Mouse (Mus musculus): ENCODE data around the gene Rab17. TPM values are rescaled to one million over a fixed set of nuclear protein-coding genes. Genes with fewer than 3 reads are reported as not detected.

The Rab17 gene
- 62.2 and 69.3 TPM in 2 replicates for polyA plus RNA-seq (2015; fragmentation: Nextera tagmentation; extraction: Ambion mirVana)

DNA sequence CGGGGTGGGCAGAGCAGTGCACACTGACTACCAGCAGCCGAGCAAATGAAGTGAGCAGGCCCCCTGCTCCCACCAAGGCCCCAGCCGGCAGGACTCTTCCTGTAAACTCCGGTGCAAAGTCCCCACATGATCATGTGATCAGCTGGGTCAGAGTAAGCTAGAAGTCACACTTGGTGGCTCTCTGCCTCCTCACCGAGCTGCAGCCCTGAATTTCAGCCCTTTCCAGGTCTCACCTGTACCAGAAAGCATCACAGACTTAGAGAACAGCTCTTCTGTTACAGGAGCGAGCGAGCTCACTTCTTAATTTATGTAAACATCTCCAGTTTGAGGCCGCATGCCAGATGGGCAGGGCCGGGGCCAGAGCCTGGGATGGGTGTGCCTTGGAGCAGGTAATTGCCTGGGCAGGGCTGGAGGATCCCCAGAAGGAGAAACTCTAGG, at the start of gene Rab17:
Rab17 (minus strand) TSS at position 315 of the 438 bp plus-strand sequence.
- Histone ChIP-seq H3K4me2 (ENCODE audit: low read depth, low read length) (peak within 1 kb of the TSS; percentile 51), H3K36me3 (ENCODE audit: control insufficient read depth, insufficient read depth, low read length) (no peaks in the 10 kb centered on the region), H3K9me3 (ENCODE audit: control insufficient read depth, low read length) (no peaks in the 10 kb centered on the region), H3K4me1 (ENCODE audit: control insufficient read depth, insufficient read depth, low read length) (peaks cover 35% of the 10 kb centered on the region), H3K4me3 (ENCODE audit: low read length) (peak within 1 kb of the TSS; percentile 56), H3K9ac (ENCODE audit: low read depth, low read length) (peak within 1 kb of the TSS; percentile 73), H3K27me3 (replicated peaks; ENCODE audit: control insufficient read depth, insufficient read depth, low read length) (no peaks in the 10 kb centered on the region), H3K27ac (ENCODE audit: low read length) (peak within 1 kb of the TSS; percentile 93)
- peak; percentile 85 for ATAC-seq
- WGBS = 15% methylated on average over 9 of the region's 9 CpGs

DNA sequence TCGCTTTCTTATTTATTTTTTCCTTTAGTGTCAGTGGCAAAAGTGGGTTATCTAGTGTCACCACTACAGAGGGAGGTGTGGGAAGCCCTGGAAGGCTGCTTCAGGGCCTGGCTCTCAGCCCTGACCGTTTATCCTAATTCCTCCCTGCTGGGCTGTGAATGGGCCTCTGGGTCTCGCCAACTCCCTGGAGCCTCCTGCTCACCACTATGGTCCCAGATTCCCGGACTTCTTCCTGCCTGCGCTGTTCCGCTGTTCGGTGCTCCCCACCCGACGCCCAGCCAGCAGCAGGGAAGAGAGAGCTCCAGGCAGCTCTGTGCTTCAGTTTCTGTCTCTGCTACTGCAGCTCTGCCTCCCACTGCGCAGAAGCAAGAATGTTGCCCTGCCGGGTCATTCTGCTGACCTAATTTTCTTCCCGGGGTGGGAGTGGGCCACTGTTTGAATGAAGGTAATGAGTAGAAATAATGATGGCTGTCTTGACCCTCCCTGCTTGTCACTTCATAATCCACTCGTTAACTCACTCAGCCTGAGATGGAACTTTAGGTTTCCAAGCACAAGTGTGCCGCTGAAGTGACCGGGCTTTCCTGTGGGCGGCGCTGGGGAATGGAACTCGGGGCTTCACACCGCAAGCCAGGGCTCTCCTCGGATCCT, 47.8 kb upstream of the Rab17 start:
- 23% methylated on average over 20 of the region's 20 CpGs for WGBS
- H3K27ac ChIP-seq (ENCODE audit: low read length) = peak overlapping the region; percentile 5; the same call in 1 of the 2 replicates
- peak; percentile 29; the same call in 1 of the 2 replicates for ATAC-seq
- H3K9ac ChIP-seq (ENCODE audit: low read depth, low read length) = peak overlapping the region; percentile 42; the same call in 1 of the 2 replicates
- H3K27me3 ChIP-seq (replicated peaks; ENCODE audit: control insufficient read depth, insufficient read depth, low read length) = no peaks in the 10 kb centered on the region
- peak overlapping the region; percentile 16 for H3K4me2 ChIP-seq (ENCODE audit: low read depth, low read length)
- H3K4me1 ChIP-seq (ENCODE audit: control insufficient read depth, insufficient read depth, low read length) = peaks cover 18% of the 10 kb centered on the region
- H3K36me3 ChIP-seq (ENCODE audit: control insufficient read depth, insufficient read depth, low read length) = no peaks in the 10 kb centered on the region
- H3K9me3 ChIP-seq (ENCODE audit: control insufficient read depth, low read length) = no peaks in the 10 kb centered on the region
- no peak overlapping the region for H3K4me3 ChIP-seq (ENCODE audit: low read length)

DNA sequence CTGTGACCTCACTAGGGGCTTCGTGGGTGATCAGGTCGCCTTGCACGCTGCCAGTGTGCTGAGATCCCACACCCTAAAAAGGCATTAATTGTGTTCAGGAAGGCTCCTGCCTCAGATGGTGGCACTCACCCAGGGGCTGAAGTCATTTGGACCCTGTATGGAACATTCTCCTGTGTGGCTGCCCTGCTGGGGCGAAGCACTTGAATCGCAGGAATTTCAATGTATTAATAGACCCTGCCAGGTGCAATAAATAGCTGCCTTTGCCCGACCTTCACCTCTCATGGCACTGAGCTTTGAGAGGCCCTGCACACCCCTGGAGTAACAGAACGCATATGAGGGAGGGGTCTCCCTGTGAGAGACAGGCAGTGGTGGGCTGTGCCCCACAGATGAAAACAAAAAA, 46.1 kb upstream of the Rab17 start:
- Histone ChIP-seq H3K9me3 (ENCODE audit: control insufficient read depth, low read length) (no peaks in the 10 kb centered on the region), H3K27ac (ENCODE audit: low read length) (no peak overlapping the region), H3K36me3 (ENCODE audit: control insufficient read depth, insufficient read depth, low read length) (no peaks in the 10 kb centered on the region), H3K27me3 (replicated peaks; ENCODE audit: control insufficient read depth, insufficient read depth, low read length) (no peaks in the 10 kb centered on the region), H3K9ac (ENCODE audit: low read depth, low read length) (no peak overlapping the region), H3K4me2 (ENCODE audit: low read depth, low read length) (no peak overlapping the region), H3K4me3 (ENCODE audit: low read length) (no peak overlapping the region), H3K4me1 (ENCODE audit: control insufficient read depth, insufficient read depth, low read length) (peaks cover 25% of the 10 kb centered on the region)
- 51% methylated on average over 7 of the region's 7 CpGs for WGBS
- peak; percentile 30; the same call in 1 of the 2 replicates for ATAC-seq

DNA sequence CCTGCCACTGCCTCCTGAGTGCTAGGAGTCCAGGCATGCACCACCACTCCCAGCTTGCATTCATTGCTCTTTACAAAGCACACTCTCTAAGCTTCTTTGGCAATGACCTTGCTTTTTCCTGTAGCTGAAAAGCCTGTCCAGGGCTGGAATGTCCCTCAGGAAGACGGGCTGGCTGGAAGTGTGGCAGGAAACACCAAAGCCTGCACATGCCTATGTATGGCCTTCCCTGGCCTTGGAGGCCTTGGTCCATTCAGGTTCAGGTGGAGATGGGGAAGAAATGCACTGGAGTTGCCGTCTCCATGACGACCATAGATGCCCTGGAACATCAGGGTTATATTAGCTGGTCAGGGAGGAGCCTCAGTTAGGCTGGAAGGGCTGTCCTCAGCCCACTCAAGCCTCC, 44.3 kb upstream of the Rab17 start:
- ATAC-seq = peak; percentile 31; the same call in 1 of the 2 replicates
- Histone ChIP-seq H3K9me3 (ENCODE audit: control insufficient read depth, low read length) (no peaks in the 10 kb centered on the region), H3K9ac (ENCODE audit: low read depth, low read length) (no peak overlapping the region), H3K4me3 (ENCODE audit: low read length) (no peak overlapping the region), H3K27ac (ENCODE audit: low read length) (no peak overlapping the region), H3K36me3 (ENCODE audit: control insufficient read depth, insufficient read depth, low read length) (no peaks in the 10 kb centered on the region), H3K27me3 (replicated peaks; ENCODE audit: control insufficient read depth, insufficient read depth, low read length) (no peaks in the 10 kb centered on the region), H3K4me2 (ENCODE audit: low read depth, low read length) (no peak overlapping the region), H3K4me1 (ENCODE audit: control insufficient read depth, insufficient read depth, low read length) (peaks cover 25% of the 10 kb centered on the region)
- WGBS = 68% methylated on average over 3 of the region's 3 CpGs

DNA sequence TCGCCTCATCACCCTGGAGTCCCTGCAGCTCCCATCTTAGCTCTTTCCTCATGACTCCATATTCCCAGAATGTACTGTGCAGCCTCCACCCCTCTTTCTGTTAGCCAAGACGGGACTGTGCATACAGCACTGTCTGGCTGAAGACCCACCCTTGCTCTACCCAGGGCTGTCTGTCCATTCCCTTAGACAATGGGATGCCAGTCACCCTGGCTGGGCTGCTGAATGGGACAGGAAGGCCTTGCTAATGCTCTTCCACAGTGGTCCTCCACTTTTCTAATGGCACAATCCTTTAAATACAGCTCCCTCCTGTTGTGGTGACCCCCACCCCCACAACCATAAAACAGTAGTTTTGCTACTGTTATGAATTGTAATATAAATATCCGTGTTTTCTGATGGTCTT, 41.9 kb upstream of the Rab17 start:
- no peaks in the 10 kb centered on the region for H3K27me3 ChIP-seq (replicated peaks; ENCODE audit: control insufficient read depth, insufficient read depth, low read length)

DNA sequence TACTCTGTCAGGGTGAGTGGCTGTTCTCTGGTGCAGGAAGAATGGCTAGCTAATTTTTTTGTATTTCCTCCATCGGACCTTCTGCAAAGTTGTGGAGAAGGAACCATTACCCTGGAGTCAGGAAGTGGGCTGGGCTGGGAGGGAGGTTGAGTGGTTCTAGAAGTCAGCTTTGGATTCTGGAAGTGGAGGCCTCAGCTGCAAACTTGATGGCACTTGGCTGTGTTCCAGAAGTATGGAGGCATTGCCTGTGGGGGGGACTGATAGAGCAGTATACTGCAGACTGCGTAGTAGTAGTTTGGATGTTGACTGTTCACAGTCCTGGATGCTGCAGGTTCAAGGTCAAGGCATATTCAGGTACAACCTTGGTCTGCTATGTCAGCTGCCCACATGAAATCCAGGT, 41.3 kb upstream of the Rab17 start:
- Histone ChIP-seq H3K27ac (ENCODE audit: low read length) (no peak overlapping the region), H3K4me1 (ENCODE audit: control insufficient read depth, insufficient read depth, low read length) (peaks cover 16% of the 10 kb centered on the region), H3K36me3 (ENCODE audit: control insufficient read depth, insufficient read depth, low read length) (no peaks in the 10 kb centered on the region), H3K9me3 (ENCODE audit: control insufficient read depth, low read length) (no peaks in the 10 kb centered on the region), H3K4me3 (ENCODE audit: low read length) (no peak overlapping the region), H3K4me2 (ENCODE audit: low read depth, low read length) (no peak overlapping the region), H3K27me3 (replicated peaks; ENCODE audit: control insufficient read depth, insufficient read depth, low read length) (no peaks in the 10 kb centered on the region), H3K9ac (ENCODE audit: low read depth, low read length) (no peak overlapping the region)
- ATAC-seq = no peak
- 73% methylated on average over 2 of the region's 2 CpGs for WGBS

More for the DNA sequence above, 41.9 kb upstream of the Rab17 start:
- ATAC-seq = no peak
- Histone ChIP-seq H3K4me2 (ENCODE audit: low read depth, low read length) (no peak overlapping the region), H3K36me3 (ENCODE audit: control insufficient read depth, insufficient read depth, low read length) (no peaks in the 10 kb centered on the region), H3K4me3 (ENCODE audit: low read length) (no peak overlapping the region), H3K27ac (ENCODE audit: low read length) (no peak overlapping the region), H3K9ac (ENCODE audit: low read depth, low read length) (no peak overlapping the region), H3K9me3 (ENCODE audit: control insufficient read depth, low read length) (no peaks in the 10 kb centered on the region), H3K4me1 (ENCODE audit: control insufficient read depth, insufficient read depth, low read length) (peaks cover 17% of the 10 kb centered on the region)
- 84% methylated on average over 3 of the region's 3 CpGs for WGBS

DNA sequence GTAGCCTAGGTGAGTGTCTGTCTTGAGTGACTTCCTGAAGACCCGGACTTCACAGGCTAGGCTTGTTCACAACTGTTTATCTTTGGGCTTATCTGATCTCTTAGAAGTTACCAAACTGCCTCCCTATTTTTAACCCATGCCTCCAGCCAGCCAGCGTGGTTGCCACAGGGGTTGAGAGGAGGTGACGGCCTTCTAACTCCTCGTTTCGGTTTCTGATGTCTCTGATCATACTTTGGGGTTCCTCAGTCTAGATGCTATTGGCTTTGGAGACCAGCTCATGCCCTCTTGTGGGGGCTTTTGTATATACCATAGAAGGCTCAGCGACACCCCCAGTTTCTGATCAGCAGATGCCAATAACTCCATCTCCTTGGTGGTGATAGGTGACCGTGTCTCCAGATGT, 40.8 kb upstream of the Rab17 start:
- H3K4me2 ChIP-seq (ENCODE audit: low read depth, low read length) = no peak overlapping the region
- H3K27me3 ChIP-seq (replicated peaks; ENCODE audit: control insufficient read depth, insufficient read depth, low read length) = no peaks in the 10 kb centered on the region
- H3K9me3 ChIP-seq (ENCODE audit: control insufficient read depth, low read length) = no peaks in the 10 kb centered on the region
- H3K9ac ChIP-seq (ENCODE audit: low read depth, low read length) = no peak overlapping the region
- no peak overlapping the region for H3K27ac ChIP-seq (ENCODE audit: low read length)
- H3K36me3 ChIP-seq (ENCODE audit: control insufficient read depth, insufficient read depth, low read length) = no peaks in the 10 kb centered on the region
- no peak overlapping the region for H3K4me3 ChIP-seq (ENCODE audit: low read length)
- 68% methylated on average over 7 of the region's 7 CpGs for WGBS
- ATAC-seq = no peak
- peaks cover 14% of the 10 kb centered on the region for H3K4me1 ChIP-seq (ENCODE audit: control insufficient read depth, insufficient read depth, low read length)

DNA sequence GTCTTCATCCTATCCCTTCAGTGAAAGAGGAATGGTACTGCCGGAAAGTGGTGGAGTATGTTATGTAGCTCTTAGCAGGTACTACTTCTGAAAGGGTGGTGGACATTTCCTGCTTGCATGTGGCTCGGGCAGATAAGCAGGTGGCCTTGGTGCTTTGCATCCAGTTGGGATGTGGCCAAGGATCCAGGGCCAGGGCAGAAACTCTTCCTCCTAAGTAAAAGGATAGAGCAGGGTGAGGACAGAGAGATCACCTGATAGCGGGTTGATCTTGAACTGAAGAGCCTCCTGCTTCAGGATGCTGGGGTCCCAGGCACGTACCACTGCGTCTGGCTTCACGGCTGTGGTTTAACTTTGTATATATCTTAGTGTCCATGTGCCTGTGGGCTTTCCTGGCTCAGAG, 39.8 kb upstream of the Rab17 start:
- Histone ChIP-seq H3K4me2 (ENCODE audit: low read depth, low read length) (no peak overlapping the region), H3K4me1 (ENCODE audit: control insufficient read depth, insufficient read depth, low read length) (peaks cover 14% of the 10 kb centered on the region), H3K4me3 (ENCODE audit: low read length) (no peak overlapping the region), H3K27ac (ENCODE audit: low read length) (no peak overlapping the region), H3K9me3 (ENCODE audit: control insufficient read depth, low read length) (no peaks in the 10 kb centered on the region), H3K36me3 (ENCODE audit: control insufficient read depth, insufficient read depth, low read length) (no peaks in the 10 kb centered on the region), H3K27me3 (replicated peaks; ENCODE audit: control insufficient read depth, insufficient read depth, low read length) (no peaks in the 10 kb centered on the region), H3K9ac (ENCODE audit: low read depth, low read length) (no peak overlapping the region)
- WGBS = 75% methylated on average over 6 of the region's 6 CpGs
- no peak for ATAC-seq

DNA sequence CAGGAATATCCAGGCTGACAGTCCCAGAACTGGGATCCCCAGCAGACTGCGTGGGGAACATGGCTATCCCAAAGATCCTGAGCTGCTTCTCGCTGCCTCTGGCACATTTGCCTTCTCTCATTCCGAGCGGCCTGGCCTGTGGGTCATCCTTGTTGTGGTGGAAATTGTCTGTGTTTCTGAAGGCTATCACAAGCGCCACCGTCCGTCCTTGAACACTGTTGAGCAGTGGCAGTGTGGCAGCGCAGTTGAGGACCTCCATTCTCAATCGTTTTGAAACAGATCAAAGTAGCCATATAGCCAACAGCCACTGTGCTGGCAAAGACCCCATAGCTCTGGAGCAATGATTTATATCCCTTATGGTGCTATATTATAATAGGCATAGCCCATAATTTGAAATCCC, 39.3 kb upstream of the Rab17 start:
- Histone ChIP-seq H3K27ac (ENCODE audit: low read length) (no peak overlapping the region), H3K4me2 (ENCODE audit: low read depth, low read length) (no peak overlapping the region)
- WGBS = 90% methylated on average over 9 of the region's 9 CpGs

More for the DNA sequence above, 39.3 kb upstream of the Rab17 start:
- Histone ChIP-seq H3K9me3 (ENCODE audit: control insufficient read depth, low read length) (no peaks in the 10 kb centered on the region), H3K27me3 (replicated peaks; ENCODE audit: control insufficient read depth, insufficient read depth, low read length) (no peaks in the 10 kb centered on the region), H3K9ac (ENCODE audit: low read depth, low read length) (no peak overlapping the region), H3K4me1 (ENCODE audit: control insufficient read depth, insufficient read depth, low read length) (peaks cover 14% of the 10 kb centered on the region), H3K4me3 (ENCODE audit: low read length) (no peak overlapping the region), H3K36me3 (ENCODE audit: control insufficient read depth, insufficient read depth, low read length) (no peaks in the 10 kb centered on the region)
- ATAC-seq = no peak

Measured in intestine, embryonic 16.5 days (tissue).